Mouse (Mus musculus) liver, postnatal 0 days (tissue): ENCODE measurements around the gene Hist1h3c. TPM values are rescaled to one million over a fixed set of nuclear protein-coding genes. Genes with fewer than 3 reads are reported as not detected.

ENCODE experiments used
- ATAC-seq: fragments of 200-750 bp; cut with Nextera tagmentation; 2 replicates; pipeline ENCODE4 v1.8.0; 2017; ENCODE audit warnings: mild to moderate bottlenecking, moderate library complexity
- DNase-seq: peaks from one replicate; pipeline ENCODE4 v3.0.0-alpha.2; 2016
- H3K27ac ChIP-seq: fragments of 300-500 bp; sonication (generic); 2 replicates; pipeline ENCODE4 v1.5.1; 2014; ENCODE audit warnings: antibody characterized with exemption, moderate library complexity, mild to moderate bottlenecking, low read depth
- H3K27me3 ChIP-seq: fragments of 300-500 bp; sonication (generic); 2 replicates; pipeline ENCODE4 v1.6.1; 2014; ENCODE audit warnings: low read length, control low read depth, mixed read lengths; ENCODE audit not compliant: insufficient read depth
- H3K36me3 ChIP-seq: fragments of 300-500 bp; sonication (generic); replicated peaks from 2 replicates; pipeline ENCODE4 v1.6.1; 2014; ENCODE audit warnings: mild to moderate bottlenecking, control low read depth, low read length, moderate library complexity, mixed read lengths; ENCODE audit not compliant: insufficient read depth
- H3K4me1 ChIP-seq: fragments of 300-500 bp; sonication (generic); 2 replicates; pipeline ENCODE4 v1.6.1; 2014; ENCODE audit warnings: antibody characterized with exemption, mild to moderate bottlenecking, control low read depth; ENCODE audit not compliant: insufficient read depth
- H3K4me2 ChIP-seq: fragments of 300-500 bp; sonication (generic); 2 replicates; pipeline ENCODE4 v1.6.1; 2014; ENCODE audit warnings: low read depth, mild to moderate bottlenecking, low read length, moderate library complexity, mixed read lengths
- H3K4me3 ChIP-seq: fragments of 300-500 bp; sonication (generic); 2 replicates; pipeline ENCODE4 v1.5.1; 2014; ENCODE audit warnings: low read depth, low read length
- H3K9ac ChIP-seq: fragments of 300-500 bp; sonication (generic); replicated peaks from 2 replicates; pipeline ENCODE4 v1.6.1; 2014; ENCODE audit warnings: mild to moderate bottlenecking, moderate library complexity
- H3K9me3 ChIP-seq: fragments of 300-500 bp; sonication (generic); 2 replicates; pipeline ENCODE4 v1.6.1; 2016; ENCODE audit warnings: mild to moderate bottlenecking, control low read depth, low read length, mixed read lengths
- CTCF ChIP-seq: sonication (generic); IDR thresholded peaks from 2 replicates; pipeline ENCODE4 v1.5.1; 2016; ENCODE audit warnings: antibody characterized with exemption, low read depth
- EP300 ChIP-seq: IDR thresholded peaks from 2 replicates; pipeline ENCODE4 v1.6.1; 2016; ENCODE audit warnings: antibody characterized with exemption, low read depth, mild to moderate bottlenecking
- WGBS: fragments of 180-500 bp; shearing (Covaris S2); extraction: QIAGEN DNeasy Blood & Tissue Kit; methylation state at CpG from one replicate; pipeline ENCODE4 v1.1.7; 2014; ENCODE audit not compliant: insufficient replicate concordance; 5-methylcytosine and 5-hydroxymethylcytosine counted together
- polyA plus RNA-seq: library from polyadenylated mRNA; unstranded; fragments of >200 nt; fragmentation: Nextera tagmentation; extraction: Ambion mirVana; gene quantifications from 2 replicates; pipeline ENCODE4 v1.2.1, GENCODE M21; 2015

The Hist1h3c gene
- polyA plus RNA-seq, 1 experiment from 2014 or later = 3.5 TPM

DNA sequence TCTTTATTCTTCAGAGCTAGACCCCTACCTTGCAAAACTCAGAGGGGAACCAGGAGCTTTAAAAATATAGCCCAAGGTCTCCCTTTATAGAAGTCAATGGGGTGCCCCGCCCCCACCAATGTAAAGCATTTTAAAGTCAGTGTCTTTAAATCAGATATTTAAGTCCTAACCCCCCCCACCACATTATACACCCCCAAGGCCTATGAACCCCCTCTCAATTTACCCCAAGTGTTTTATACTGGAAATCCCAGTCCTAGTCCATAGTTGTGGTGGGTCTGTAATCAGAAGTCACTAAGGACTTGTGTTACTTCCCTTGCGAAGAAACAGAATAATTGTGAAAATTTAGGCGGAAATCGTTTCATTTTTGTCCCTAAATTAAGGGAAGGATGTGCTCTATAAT is 7.4 kb downstream of the Hist1h3c start:
- Histone ChIP-seq H3K27ac (peak overlapping the region; percentile 100), H3K9ac (peak overlapping the region; percentile 99), H3K4me3 (peak overlapping the region; percentile 72), H3K9me3 (no peaks in the 10 kb centered on the region), H3K36me3 (no peaks in the 10 kb centered on the region), H3K4me2 (peak overlapping the region; percentile 86), H3K4me1 (peaks cover 5% of the 10 kb centered on the region; the same call in 1 of the 2 replicates), H3K27me3 (no peaks in the 10 kb centered on the region)
- ATAC-seq (no peak), DNase-seq (peak; percentile 47)
- 24% methylated on average over 4 of the region's 4 CpGs for WGBS
- no peak for TF ChIP-seq EP300
- no peak for TF ChIP-seq CTCF

- TF ChIP-seq EP300 (no peak), CTCF (no peak)
- no peaks in the 10 kb centered on the region for H3K36me3 ChIP-seq
- H3K4me1 ChIP-seq = peaks cover 5% of the 10 kb centered on the region; the same call in 1 of the 2 replicates
- no peaks in the 10 kb centered on the region for H3K9me3 ChIP-seq
- no peak for ATAC-seq
- DNase-seq = no peak
- no peak overlapping the region for H3K9ac ChIP-seq
- no peak overlapping the region for H3K27ac ChIP-seq
- H3K4me2 ChIP-seq = no peak overlapping the region
- 80% methylated on average over 5 of the region's 5 CpGs for WGBS
- H3K27me3 ChIP-seq = no peaks in the 10 kb centered on the region
- H3K4me3 ChIP-seq = no peak overlapping the region
Observed at GRCm38 (mm10) chr13:23737091-23737490, 8.3 kb downstream of the Hist1h3c start.

GRCm38 (mm10) chr13:23732156-23732804 is 13.1 kb downstream of the Hist1h3c start:
- no peak for ATAC-seq
- WGBS = 22% methylated on average over 8 of the region's 8 CpGs
- H3K27ac ChIP-seq = no peak overlapping the region
- H3K4me1 ChIP-seq = peaks cover 15% of the 10 kb centered on the region
- TF ChIP-seq EP300 (no peak), CTCF (peak; percentile 94)
- no peak overlapping the region for H3K4me3 ChIP-seq
- no peaks in the 10 kb centered on the region for H3K36me3 ChIP-seq
- no peak overlapping the region for H3K4me2 ChIP-seq
- H3K9me3 ChIP-seq = no peaks in the 10 kb centered on the region
- DNase-seq = peak; percentile 16
- H3K9ac ChIP-seq = no peak overlapping the region
- no peaks in the 10 kb centered on the region for H3K27me3 ChIP-seq

DNA sequence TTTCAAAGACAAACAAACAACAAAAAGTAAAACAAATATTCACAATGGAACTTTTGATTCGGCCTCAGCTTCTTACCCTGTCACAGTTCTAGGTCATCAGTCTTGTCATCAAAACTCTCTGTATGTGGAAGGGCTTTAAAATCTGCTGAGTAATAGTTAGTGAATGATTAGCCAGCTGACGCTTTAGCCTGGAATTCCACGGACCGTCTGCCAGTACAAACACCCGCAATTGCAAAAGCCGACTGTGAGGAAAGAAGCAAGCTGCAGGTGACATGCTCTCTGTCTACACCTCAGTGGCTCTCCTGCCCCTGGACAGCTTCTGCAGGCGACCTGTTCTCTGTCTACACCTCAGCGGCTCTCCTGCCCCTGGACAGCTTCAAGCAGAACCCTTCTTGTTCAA is 14.9 kb downstream of the Hist1h3c start:
- H3K27ac ChIP-seq = no peak overlapping the region
- WGBS = 49% methylated on average over 8 of the region's 8 CpGs
- ATAC-seq = peak; percentile 92

GRCm38 (mm10) chr13:23729706-23730105 is 15.7 kb downstream of the Hist1h3c start:
- no peaks in the 10 kb centered on the region for H3K9me3 ChIP-seq
- 84% methylated on average over 5 of the region's 5 CpGs for WGBS
- no peak for TF ChIP-seq CTCF
- no peak for TF ChIP-seq EP300
- peaks cover 15% of the 10 kb centered on the region for H3K4me1 ChIP-seq
- peak overlapping the region; percentile 39; the same call in 1 of the 2 replicates for H3K27ac ChIP-seq
- H3K4me2 ChIP-seq = no peak overlapping the region
- DNase-seq (peak; percentile 13), ATAC-seq (no peak)
- H3K27me3 ChIP-seq = no peaks in the 10 kb centered on the region
- H3K9ac ChIP-seq = no peak overlapping the region
- no peak overlapping the region for H3K4me3 ChIP-seq
- H3K36me3 ChIP-seq = no peaks in the 10 kb centered on the region

More for the DNA sequence above, 14.9 kb downstream of the Hist1h3c start:
- Histone ChIP-seq H3K4me3 (no peak overlapping the region), H3K9me3 (no peaks in the 10 kb centered on the region), H3K36me3 (no peaks in the 10 kb centered on the region), H3K27me3 (no peaks in the 10 kb centered on the region), H3K4me2 (peak overlapping the region; percentile 10), H3K4me1 (peaks cover 15% of the 10 kb centered on the region), H3K9ac (no peak overlapping the region)
- TF ChIP-seq CTCF (no peak), EP300 (peak; percentile 17; the same call in 1 of the 2 replicates)
- peak; percentile 69 for DNase-seq

DNA sequence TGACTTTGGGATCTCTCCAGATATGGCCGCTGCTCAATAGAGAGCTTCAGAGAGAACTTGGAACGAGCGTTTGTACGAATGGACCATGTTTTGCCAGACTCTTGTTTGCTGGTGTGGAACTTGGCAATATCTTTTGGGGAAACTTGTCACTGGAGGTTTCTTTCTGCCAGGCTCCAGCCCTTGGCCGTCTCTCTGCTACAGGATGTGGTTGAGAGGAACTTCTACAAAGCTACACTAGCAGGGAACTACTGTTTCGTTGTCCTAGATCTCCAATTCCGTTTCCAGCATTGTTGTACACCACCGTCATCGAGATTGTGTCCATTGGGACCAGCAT is 16.2 kb downstream of the Hist1h3c start:
- DNase-seq (peak; percentile 11), ATAC-seq (no peak)
- no peaks in the 10 kb centered on the region for H3K36me3 ChIP-seq
- peaks cover 15% of the 10 kb centered on the region for H3K4me1 ChIP-seq
- WGBS = 51% methylated on average over 9 of the region's 9 CpGs
- no peak overlapping the region for H3K9ac ChIP-seq
- H3K4me2 ChIP-seq = no peak overlapping the region
- H3K27ac ChIP-seq = peak overlapping the region; percentile 39
- TF ChIP-seq EP300 = no peak
- no peak for TF ChIP-seq CTCF
- H3K4me3 ChIP-seq = no peak overlapping the region
- H3K27me3 ChIP-seq = no peaks in the 10 kb centered on the region
- H3K9me3 ChIP-seq = no peaks in the 10 kb centered on the region
